Mouse (Mus musculus) cerebellum, adult 8-10 months (tissue): ENCODE data around the gene Tbc1d1.

Experiments used
- DNase-seq: peaks from one replicate; pipeline ENCODE4 v3.0.0; 2022

Tbc1d1 gene

GRCm38 (mm10) chr5:64211284-64211683 is 55.2 kb downstream of the Tbc1d1 start:
- DNase-seq = no peak

DNA sequence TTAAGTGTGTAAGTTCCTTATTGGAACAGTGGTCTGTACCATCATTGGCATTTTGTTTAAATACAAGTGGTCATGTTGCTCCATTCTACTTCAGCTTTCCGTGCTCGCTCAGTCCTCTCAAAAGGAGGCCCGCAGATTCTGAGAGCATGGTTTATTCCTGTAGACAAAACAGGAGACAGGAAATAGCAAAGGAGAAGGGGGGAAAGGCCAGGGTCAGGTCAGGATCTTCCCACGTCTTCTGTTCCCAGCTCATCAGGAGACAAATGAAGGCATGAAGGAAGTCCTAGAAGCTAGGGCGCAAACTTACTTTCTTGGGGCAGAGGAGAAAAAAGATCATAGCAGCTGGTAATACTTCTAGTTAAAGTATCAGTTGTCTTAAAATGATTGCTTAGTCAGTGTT is 56.1 kb downstream of the Tbc1d1 start:
- DNase-seq = no peak

DNA sequence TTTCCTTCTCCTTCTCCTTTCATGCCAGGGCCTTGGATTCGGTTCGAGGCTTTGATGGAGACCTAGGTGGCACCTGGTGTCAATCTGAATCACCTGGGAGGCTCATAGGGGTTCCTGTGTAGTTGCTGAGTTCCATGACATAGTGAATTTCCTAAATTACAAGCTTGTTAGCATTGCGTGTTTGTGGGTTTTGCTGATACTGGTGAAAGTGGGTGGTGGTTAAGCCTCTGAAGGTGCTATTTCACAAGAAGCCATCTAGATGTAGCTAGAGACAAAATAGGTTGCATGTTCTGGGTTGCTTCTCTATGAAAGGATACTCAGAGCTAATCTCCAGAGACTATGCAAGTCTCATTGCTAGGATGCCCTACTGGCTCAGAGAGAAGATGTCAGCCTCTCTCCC is 56.5 kb downstream of the Tbc1d1 start:
- DNase-seq = no peak

DNA sequence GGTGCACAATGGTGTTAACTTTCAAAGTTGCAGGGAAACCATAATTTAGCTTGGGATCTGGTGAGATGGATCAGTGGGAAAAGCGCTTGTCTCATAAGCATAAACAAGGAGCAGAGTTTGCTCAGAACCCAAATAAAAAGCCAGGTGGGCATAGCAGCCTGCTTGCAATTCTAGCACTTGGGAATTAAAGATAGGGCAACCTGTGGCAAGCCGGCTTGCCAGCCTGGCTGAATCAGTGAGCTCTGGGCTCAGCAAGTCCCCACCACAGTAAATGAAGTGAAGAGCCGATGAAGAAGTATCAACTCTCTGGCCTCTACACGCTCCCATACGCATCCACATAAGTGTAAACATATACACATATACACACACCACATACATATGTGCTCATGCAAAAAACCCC is 59.7 kb downstream of the Tbc1d1 start:
- DNase-seq = no peak

DNA sequence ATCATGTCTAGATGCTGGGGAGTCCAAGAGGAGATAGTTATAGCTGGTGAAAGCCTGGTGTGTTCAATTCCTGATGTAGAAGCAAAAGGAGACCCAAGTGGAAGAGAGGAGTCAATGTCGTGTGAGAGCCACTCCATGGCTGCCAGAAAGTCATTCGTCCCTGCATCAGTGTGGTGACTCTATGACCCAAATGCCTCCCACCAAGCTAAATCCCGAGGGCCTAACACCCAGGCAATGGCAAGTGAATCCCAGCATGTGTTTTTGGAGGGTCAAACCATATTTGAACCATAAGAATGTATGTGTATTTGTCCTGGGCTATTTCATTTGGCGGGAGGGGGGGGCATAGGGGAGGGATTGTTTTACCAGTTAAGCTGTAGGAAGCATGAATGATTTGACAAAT is 60.2 kb downstream of the Tbc1d1 start:
- DNase-seq = no peak

GRCm38 (mm10) chr5:64217256-64217655 is 61.2 kb downstream of the Tbc1d1 start:
- no peak for DNase-seq

- no peak for DNase-seq
Measured at GRCm38 (mm10) chr5:64217816-64218602, 61.9 kb downstream of the Tbc1d1 start.

- no peak for DNase-seq
Measured at GRCm38 (mm10) chr5:64218603-64218999, 62.5 kb downstream of the Tbc1d1 start.

GRCm38 (mm10) chr5:64220776-64221175 is 64.7 kb downstream of the Tbc1d1 start:
- no peak for DNase-seq

DNA sequence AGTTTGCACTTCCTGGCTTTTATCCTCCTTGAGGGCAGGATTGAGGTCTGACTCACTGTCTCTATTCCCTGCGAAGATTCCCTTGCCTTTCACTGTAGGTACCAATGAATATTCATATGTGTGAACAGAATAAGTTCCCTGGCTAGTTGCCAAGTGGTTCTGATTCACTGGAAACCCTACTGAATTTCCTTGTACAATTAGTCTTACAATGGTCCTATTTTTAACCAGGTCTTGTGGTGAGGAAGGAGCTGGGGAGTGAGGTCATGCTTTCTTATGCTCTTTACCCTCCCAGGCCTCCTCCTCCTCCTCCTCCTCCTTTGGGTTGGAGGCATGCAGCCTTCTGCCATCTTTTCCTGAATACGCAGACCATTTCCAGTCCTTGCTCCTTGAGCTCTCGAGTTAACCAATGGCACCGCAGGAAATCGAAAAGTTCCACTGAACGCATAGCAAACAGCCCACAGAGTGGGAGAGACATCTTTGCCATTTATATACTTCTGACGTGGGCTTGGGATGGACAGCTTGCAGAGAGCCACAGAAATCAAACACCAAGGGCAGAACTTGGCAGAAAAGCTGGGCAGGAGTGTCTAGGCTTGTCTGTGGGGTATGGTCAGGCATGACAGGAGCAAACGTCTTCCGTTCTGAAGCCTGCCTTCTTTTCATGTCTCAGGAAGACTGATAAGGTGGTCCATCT is 68.8 kb downstream of the Tbc1d1 start:
- DNase-seq = no peak

GRCm38 (mm10) chr5:64228252-64228651 is 72.1 kb downstream of the Tbc1d1 start:
- no peak for DNase-seq

- no peak for DNase-seq
Measured at GRCm38 (mm10) chr5:64229336-64229866, 73.3 kb downstream of the Tbc1d1 start.

DNA sequence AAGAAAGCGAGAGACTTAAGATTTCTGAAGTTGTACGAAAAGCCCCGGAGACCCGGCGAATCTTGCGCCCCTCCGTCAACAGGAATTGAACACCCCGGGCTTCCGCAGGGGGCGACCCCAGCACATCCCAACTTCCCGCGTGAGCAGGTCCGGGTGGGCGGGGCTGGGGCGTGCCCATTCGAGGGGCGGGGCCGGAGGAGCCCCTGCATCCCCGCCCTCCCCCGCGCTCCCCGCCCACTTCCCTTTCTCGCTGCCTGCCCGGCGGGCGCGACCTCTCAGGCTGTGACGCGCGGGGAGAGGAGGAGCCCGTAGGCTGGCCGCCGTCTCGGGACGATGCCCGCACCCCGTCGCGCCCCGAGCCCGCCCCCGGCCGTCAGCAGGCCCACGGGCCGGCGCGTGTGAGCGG is 74.0 kb downstream of the Tbc1d1 start:
- peak; percentile 45 for DNase-seq

DNA sequence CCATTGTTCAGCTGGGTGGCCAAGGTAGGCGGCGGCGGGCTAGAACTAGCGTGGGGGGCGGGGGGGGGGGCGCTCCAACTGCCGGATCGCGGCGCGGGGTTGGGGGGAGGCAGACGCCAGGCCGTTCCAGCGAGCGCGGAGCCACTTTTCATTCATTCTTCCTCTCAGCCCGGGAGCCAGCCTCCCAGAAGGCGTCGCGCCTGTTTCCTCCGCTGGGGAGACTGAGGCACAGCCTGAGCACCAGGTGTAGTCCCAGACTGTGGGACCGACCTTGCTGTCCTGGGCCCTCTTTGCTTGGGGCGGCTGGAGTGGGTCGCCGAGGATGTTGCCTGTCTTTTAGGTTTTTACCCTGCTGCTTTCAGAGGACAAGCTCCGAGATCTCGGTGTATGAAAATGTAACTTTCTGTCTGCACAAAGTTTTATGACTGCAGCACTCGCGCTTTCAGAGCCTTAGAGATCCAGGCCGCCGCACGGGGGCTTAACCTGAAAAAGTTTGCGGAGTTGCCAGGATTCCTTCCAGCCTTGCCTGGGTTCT is 74.5 kb downstream of the Tbc1d1 start:
- DNase-seq = no peak

DNA sequence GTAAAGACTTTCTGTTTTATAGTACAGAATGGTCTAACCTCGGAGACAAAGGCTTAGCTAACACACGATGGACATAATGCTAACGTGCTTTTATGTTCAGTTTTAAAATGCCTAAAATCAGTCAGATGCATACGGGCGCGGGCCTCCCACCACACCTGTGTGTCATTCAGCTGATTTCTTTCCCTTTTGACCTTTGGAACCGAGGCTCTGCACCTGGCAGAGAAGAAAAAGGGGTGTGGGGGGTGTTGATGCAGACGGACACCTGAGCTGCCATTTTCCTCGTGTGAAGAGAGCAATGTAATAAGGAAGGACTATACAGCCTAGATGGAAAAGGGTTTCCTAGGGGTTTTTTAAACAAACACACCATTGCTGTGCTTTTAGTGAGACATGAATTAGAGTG is 76.8 kb downstream of the Tbc1d1 start:
- no peak for DNase-seq

GRCm38 (mm10) chr5:64234269-64234985 is 78.3 kb downstream of the Tbc1d1 start:
- DNase-seq = no peak

- no peak for DNase-seq
Measured at GRCm38 (mm10) chr5:64235250-64235649, 79.1 kb downstream of the Tbc1d1 start.

- DNase-seq = no peak
Measured at GRCm38 (mm10) chr5:64236561-64236960, 80.5 kb downstream of the Tbc1d1 start.

DNA sequence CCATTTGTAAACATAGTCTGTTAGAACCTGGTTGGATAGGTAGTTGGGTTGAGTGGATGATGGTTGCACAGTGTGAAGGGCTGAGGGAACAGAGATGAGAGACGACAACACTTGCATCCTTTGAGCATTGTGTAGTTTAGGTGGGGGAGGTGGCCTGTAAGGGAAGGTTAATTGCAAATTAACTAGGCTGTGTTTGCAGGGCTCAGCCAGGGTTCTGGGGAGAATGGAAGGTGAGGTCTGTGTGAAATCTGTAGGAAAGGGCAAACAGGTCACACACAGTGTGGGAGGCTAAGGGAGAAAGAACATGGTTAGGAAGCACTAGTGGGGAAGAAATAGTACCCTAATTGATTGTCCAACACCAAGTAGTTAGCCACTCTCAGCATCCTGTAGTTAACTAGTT is 81.2 kb downstream of the Tbc1d1 start:
- no peak for DNase-seq

- no peak for DNase-seq
Measured at GRCm38 (mm10) chr5:64237693-64238092, 81.6 kb downstream of the Tbc1d1 start.

DNA sequence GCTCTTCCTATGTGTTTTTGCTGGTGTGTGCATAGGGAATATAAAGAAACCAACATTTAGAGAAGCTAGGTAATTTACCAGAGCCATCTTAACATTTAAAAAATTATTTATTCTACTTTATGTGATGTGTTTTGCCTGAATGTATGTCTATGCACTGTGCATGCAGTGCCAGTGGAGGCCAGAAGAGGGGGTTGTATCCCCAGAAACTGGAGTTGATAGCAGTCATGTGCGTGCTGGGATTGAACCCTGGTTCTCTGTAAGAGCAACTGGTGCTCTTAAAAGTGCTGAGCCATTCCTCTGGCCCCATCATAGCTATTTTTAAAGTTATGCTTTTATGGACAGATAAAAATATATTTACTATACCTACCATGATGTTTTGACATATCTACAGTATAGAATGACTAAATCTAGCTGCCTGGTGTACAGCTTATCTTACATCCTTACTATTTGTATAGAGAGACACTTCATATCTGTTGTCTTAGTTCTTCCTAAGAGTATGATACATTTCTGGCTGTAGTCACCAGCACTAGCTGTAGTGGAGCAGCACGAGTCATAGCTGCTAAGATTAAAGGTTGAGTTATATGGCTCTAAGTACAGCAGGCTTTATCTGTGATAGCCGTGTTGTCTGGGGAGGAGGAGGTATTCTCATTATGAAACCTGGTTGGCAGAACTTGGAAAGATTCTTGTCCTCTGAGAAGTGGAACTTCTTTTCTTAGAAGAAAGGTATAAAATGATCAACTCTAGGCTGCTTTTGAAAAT is 83.0 kb downstream of the Tbc1d1 start:
- no peak for DNase-seq

DNA sequence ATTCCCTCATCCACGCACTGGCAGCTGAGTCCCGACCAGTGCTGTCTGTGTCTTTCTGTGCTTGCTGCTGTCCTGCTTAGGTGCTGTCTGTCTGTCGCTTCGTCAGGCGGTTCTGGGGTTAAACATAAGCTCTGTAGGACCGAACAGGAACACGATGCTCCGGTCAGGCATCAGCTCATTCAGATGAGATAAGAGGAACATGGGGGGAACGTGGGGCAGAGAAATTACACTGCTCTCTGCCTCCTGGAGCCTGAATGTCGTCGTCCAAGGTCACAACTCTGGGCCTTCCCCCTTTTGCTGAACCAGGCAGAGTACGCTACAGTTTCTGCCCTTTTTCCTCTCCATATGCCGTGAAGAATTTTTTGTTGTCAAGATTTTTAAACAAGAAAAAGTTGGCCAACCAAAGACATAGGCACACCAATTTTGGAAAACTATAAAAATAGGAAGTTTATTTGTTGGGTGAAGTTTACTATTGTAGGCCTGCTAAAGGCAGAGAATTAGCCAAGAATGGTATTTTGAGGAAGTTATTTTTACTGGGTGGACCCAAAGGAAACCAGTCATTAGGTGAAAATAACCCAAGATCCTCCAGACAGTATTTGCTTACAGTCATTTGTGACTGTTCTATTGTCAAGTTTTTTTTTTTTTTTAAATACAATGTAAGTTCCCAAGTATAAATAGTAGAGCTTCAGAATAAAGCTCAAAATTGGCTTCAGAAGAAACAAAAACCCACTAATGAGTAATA is 85.0 kb downstream of the Tbc1d1 start:
- no peak for DNase-seq
